Comparison of ENCODE assay signal across 12 mouse cellular contexts in genomic region chr4:28301686-28302085, GRCm38 (mm10).
DNase-seq lines count a peak whose midpoint lies in the region; ATAC-seq and TF ChIP-seq lines count a peak whose summit lies in the region.
"Had no signal": no experiment of that assay in that cellular context is flagged by ENCODE, and none has a peak within 500 bp of the region (broad histone marks: within the 10 kb centered on the region; RNA-seq: fewer than 3 reads in every experiment).

No protein-coding gene starts in this region.

- no peaks in the 10 kb centered on the region for H3K36me3 ChIP-seq in heart, embryonic 12.5 days
- no peaks in the 10 kb centered on the region for H3K36me3 ChIP-seq in thymus, adult 2 months (ENCODE audit: control insufficient read depth, insufficient read depth, low read length)
- H3K36me3 ChIP-seq: heart, embryonic 15.5 days had no signal

- H3K9me3 ChIP-seq in heart, embryonic 12.5 days (replicated peaks) = no peaks in the 10 kb centered on the region
- H3K9me3 ChIP-seq: heart, embryonic 15.5 days had no signal

- no peak for TF ChIP-seq POLR2A in brain, embryonic 14.5 days (IDR thresholded peaks at IDR 0.05; ENCODE audit: borderline replicate concordance, extremely low read depth, insufficient read depth, insufficient read length, poor library complexity, severe bottlenecking)
- no peak for TF ChIP-seq POLR2A in thymus, adult 2 months (IDR thresholded peaks at IDR 0.05; ENCODE audit: control insufficient read depth, extremely low read depth, insufficient read depth, low read length, poor library complexity)

- no peak overlapping the region for H3K9ac ChIP-seq in heart, embryonic 12.5 days
- H3K9ac ChIP-seq: heart, embryonic 15.5 days had no signal

- no peak overlapping the region for H3K4me3 ChIP-seq in heart, embryonic 12.5 days
- H3K4me3 ChIP-seq in thymus, adult 2 months (ENCODE audit: control insufficient read depth, insufficient read depth, low read length) = no peak overlapping the region
- H3K4me3 ChIP-seq: heart, embryonic 15.5 days had no signal

- H3K27me3 ChIP-seq in heart, embryonic 12.5 days (replicated peaks) = no peaks in the 10 kb centered on the region
- H3K27me3 ChIP-seq in thymus, adult 2 months (ENCODE audit: control insufficient read depth, insufficient read depth, low read length) = no peaks in the 10 kb centered on the region
- H3K27me3 ChIP-seq: heart, embryonic 15.5 days had no signal

- no peak overlapping the region for H3K27ac ChIP-seq in heart, embryonic 12.5 days (ENCODE audit: poor library complexity, severe bottlenecking)
- no peak overlapping the region for H3K27ac ChIP-seq in thymus, adult 2 months (ENCODE audit: control insufficient read depth, insufficient read depth, low read length)
- H3K27ac ChIP-seq: heart, embryonic 15.5 days had no signal

- WGBS in heart, embryonic 12.5 days = 35% methylated on average over 1 of the region's 1 CpGs
- 91% methylated on average over 1 of the region's 1 CpGs for WGBS in thymus, adult 2 months

- ATAC-seq in heart, embryonic 12.5 days (ENCODE audit: insufficient number of reproducible peaks, low FRiP score) = no peak

- peaks cover 16% of the 10 kb centered on the region for H3K4me1 ChIP-seq in heart, embryonic 12.5 days (replicated peaks)
- H3K4me1 ChIP-seq in thymus, adult 2 months (replicated peaks; ENCODE audit: control insufficient read depth, insufficient read depth, low read length) = no peaks in the 10 kb centered on the region

- intact Hi-C loops in heart, postnatal 25 days (cut with DNase I) = no loop called here
- intact Hi-C loops in left cerebral cortex, postnatal 14 days (cut with DNase I) = no loop called here

- TF ChIP-seq CTCF in brain, embryonic 14.5 days (IDR thresholded peaks at IDR 0.05; ENCODE audit: borderline replicate concordance, extremely low read depth, insufficient read depth, insufficient read length) = no peak
- TF ChIP-seq CTCF in thymus, adult 2 months (IDR thresholded peaks at IDR 0.05; ENCODE audit: borderline replicate concordance, control insufficient read depth, extremely low read depth, insufficient read depth, low read length, poor library complexity) = no peak

- peak; percentile 1 for DNase-seq in heart, adult 8-10 months (ENCODE audit: low spot score)
- DNase-seq in brain, embryonic 14.5 days (ENCODE audit: low read depth) = peak; percentile 48
- DNase-seq in heart, postnatal 25 days (ENCODE audit: low spot score) = peak; percentile 4
- DNase-seq in left cerebral cortex, postnatal 14 days (ENCODE audit: low spot score in 2 of 2) = peak; percentile 11 to 13
- DNase-seq in adrenal gland, adult 8-10 months = no peak
- no peak for DNase-seq in thymus, adult 2 months
- no peak for DNase-seq in gastrocnemius, adult 18-20 months (ENCODE audit: low spot score)
- DNase-seq: adrenal gland, adult 2 months; lung, adult 18-20 months; thymus, adult 18-20 months had no signal

- no peak overlapping the region for H3K4me2 ChIP-seq in heart, embryonic 12.5 days
- H3K4me2 ChIP-seq: heart, embryonic 15.5 days had no signal

Comparison
In these comparisons a context has a peak if more than half of its experiments do, and no peak if none do; other contexts are left out.
1. DNase-seq: peak in heart, adult 8-10 months (single experiment), brain, embryonic 14.5 days (single experiment), heart, postnatal 25 days (single experiment) and left cerebral cortex, postnatal 14 days (2 of 2); none in adrenal gland, adult 8-10 months (single experiment), thymus, adult 2 months (single experiment) and gastrocnemius, adult 18-20 months (single experiment).